Mouse (Mus musculus) testis, adult 2 months (tissue): ENCODE data around the gene Ttc12.

ENCODE experiments used
- CTCF ChIP-seq: fragments of 200-500 bp; IDR thresholded peaks from 2 replicates; pipeline ENCODE4 v1.5.1; 2012; ENCODE audit warnings: low read depth, mild to moderate bottlenecking, inconsistent platforms, low read length, moderate library complexity; ENCODE audit not compliant: control insufficient read depth, insufficient read depth, insufficient replicate concordance
- POLR2A ChIP-seq: fragments of 200-500 bp; IDR thresholded peaks from 2 replicates; pipeline ENCODE4 v1.6.1; 2012; ENCODE audit warnings: low read depth, mild to moderate bottlenecking, inconsistent platforms, low read length, moderate library complexity; ENCODE audit not compliant: control insufficient read depth

GRCm38 (mm10) chr9:49510666-49511065 is 24.6 kb upstream of the Ttc12 start:
- TF ChIP-seq POLR2A: no peak
- TF ChIP-seq CTCF: no peak
